Mouse (Mus musculus) brown adipose tissue, adult 24 weeks (tissue): Measurements from ENCODE around the gene Ano1. TPM values are rescaled to one million over a fixed set of nuclear protein-coding genes. Genes with fewer than 3 reads are reported as not detected.

ENCODE experiments used
- H3K27ac ChIP-seq: fragments of 200-500 bp; replicated peaks from 2 replicates; pipeline ENCODE4 v1.5.1; 2012; ENCODE audit warnings: low read depth, mild to moderate bottlenecking, low read length
- H3K4me1 ChIP-seq: fragments of 200-500 bp; 2 replicates; pipeline ENCODE4 v1.6.1; 2012; ENCODE audit warnings: low read length, mixed read lengths; ENCODE audit not compliant: control insufficient read depth, insufficient read depth, insufficient read length
- H3K4me3 ChIP-seq: fragments of 200-500 bp; 2 replicates; pipeline ENCODE4 v1.5.1; 2012; ENCODE audit warnings: low read depth, mild to moderate bottlenecking, low read length, moderate library complexity; ENCODE audit not compliant: insufficient read depth
- polyA plus RNA-seq: library from polyadenylated mRNA; stranded (reverse); fragments of >200 nt; gene quantifications from 2 replicates; pipeline ENCODE4 v1.2.4, GENCODE M21; 2012; ENCODE audit not compliant: missing spikeins, insufficient read depth, insufficient read length

Gene Ano1
- polyA plus RNA-seq, 1 experiment, result 18.2 TPM

DNA sequence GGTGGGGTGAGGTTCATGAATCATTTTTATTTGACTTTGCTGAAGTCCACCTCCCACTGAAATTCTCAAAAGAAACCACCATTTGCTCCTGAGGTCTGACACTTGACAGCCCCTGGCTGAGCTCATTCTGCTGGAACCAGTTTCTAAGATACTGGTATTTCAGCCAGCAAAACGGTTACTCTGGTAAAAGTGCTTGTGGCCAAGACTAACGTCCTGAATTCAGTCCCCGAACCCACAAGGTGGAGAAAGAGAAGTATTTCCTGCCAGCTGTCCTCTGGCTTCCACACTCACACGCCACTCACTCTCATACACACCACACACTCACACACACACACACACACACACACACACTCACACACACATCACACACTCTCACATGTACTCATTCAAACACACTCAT lies 26.0 kb upstream of the Ano1 start:
- H3K4me1 ChIP-seq, result no peaks in the 10 kb centered on the region
- no peak overlapping the region for H3K4me3 ChIP-seq
- no peak overlapping the region for H3K27ac ChIP-seq

DNA sequence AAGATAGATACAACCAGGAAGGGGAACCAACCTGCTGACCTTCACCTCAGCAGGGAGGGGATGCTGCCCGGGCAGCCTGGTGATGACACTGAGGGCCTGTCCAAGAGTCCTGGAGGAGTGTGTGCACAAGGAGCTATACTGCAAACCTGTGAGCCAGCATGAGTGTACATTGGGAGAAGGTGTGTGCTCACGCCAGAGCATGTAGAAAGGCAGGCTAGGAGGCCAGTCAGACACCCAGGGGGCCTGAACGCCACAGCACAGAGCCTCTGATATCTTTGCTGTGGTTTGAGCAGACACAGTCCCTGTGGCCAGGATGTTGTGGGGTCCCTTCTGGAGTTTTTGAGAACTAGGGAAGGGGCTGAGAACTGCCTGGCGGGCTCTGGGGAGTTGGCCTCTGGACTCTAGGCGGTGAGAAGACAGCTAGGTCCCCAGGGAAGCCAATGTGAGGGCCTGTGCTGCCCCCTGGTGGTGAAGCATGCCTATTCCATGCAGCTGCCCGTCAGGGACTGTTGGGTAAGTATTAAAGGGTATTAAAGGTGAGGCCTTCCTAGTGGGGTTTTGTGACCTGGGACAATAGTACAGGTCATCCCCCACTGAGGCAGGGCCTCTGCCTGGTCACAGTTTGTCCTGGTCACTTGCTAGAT lies 24.2 kb upstream of the Ano1 start:
- H3K27ac ChIP-seq, result no peak overlapping the region
- H3K4me3 ChIP-seq, result no peak overlapping the region
- no peaks in the 10 kb centered on the region for H3K4me1 ChIP-seq

DNA sequence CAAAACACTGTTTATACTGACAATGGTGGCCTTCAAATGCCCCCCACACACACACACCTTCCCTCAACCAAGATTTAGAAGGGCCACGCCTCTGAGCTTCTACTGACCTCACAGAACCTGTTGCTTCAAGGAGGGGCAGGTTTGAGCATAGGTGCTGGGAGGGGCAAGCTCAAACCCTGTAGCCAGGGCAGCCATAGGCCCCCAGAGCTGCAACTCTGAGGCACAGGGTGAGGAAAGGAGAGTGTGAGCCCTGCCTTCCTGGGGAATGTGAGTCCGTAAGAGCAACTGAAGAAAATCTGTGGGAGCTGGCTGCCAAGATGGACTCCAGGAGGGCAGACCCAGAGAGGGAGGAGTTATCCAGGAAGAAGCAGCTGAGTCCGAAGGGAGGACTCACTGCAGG lies 23.4 kb upstream of the Ano1 start:
- Histone ChIP-seq H3K4me1 (no peaks in the 10 kb centered on the region), H3K4me3 (no peak overlapping the region), H3K27ac (no peak overlapping the region)

GRCm38 (mm10) chr7:144774283-144774682 lies 22.5 kb upstream of the Ano1 start:
- Histone ChIP-seq H3K4me1 (no peaks in the 10 kb centered on the region), H3K27ac (no peak overlapping the region)

DNA sequence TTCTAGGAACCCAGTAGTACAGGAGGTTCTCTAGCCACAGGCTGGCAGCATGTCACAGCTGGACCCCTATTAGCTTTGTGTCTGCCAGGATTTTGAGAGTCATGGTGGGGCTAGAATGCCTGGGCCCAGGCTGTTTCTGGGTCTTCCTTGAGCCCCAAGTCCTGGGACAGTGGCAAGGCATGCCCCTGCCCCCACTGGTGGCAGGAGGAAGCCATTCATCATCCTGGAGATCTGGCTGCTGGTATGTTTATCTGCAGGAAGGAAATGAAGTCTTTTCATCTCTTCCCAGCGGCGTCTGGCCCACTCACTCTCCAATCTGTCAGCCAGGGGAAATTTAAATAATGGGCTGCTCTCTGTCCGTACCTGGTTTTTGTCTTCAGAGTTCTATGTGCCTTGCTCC lies 18.3 kb upstream of the Ano1 start:
- Histone ChIP-seq H3K4me1 (no peaks in the 10 kb centered on the region), H3K27ac (no peak overlapping the region), H3K4me3 (no peak overlapping the region)

More at GRCm38 (mm10) chr7:144774283-144774682, 22.5 kb upstream of the Ano1 start:
- no peak overlapping the region for H3K4me3 ChIP-seq

DNA sequence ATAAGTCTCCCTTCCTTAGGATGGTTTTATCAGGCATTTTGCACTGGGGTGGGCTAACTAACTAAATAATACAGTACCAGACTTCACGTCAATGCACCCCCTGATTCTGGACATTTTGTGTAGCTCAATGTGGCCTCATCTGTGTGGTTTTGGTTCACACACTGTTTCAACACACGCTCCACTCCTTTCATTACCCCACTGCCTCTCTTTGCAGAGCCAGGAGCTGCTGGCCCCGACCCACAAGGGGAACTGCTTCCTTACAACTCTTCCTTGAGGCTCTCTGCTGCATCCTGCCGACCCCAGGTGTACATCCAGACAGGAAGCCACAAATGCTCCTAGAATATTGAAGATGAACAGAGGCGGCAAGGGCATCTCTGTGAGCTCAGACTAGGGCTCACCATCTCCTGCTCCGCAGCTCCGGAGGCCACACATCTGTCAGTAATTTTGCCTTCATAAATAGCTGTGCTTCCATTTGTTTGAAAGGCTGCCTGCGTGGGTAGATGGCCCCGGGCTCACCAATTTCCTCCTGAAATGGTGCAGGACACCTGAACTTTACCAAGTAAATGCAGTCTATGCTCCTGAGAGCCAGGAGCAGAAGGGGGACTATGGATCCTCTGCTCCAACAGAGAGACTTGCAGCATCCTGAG lies 17.8 kb upstream of the Ano1 start:
- H3K4me1 ChIP-seq, result no peaks in the 10 kb centered on the region
- no peak overlapping the region for H3K27ac ChIP-seq

GRCm38 (mm10) chr7:144768845-144769244 lies 17.1 kb upstream of the Ano1 start:
- no peak overlapping the region for H3K27ac ChIP-seq
- H3K4me1 ChIP-seq, result no peaks in the 10 kb centered on the region
- H3K4me3 ChIP-seq, result no peak overlapping the region

More for the DNA sequence above, 17.8 kb upstream of the Ano1 start:
- H3K4me3 ChIP-seq, result no peak overlapping the region

- no peak overlapping the region for H3K4me3 ChIP-seq
- no peaks in the 10 kb centered on the region for H3K4me1 ChIP-seq
- H3K27ac ChIP-seq, result no peak overlapping the region
Measured at GRCm38 (mm10) chr7:144764537-144765282, 12.9 kb upstream of the Ano1 start.

DNA sequence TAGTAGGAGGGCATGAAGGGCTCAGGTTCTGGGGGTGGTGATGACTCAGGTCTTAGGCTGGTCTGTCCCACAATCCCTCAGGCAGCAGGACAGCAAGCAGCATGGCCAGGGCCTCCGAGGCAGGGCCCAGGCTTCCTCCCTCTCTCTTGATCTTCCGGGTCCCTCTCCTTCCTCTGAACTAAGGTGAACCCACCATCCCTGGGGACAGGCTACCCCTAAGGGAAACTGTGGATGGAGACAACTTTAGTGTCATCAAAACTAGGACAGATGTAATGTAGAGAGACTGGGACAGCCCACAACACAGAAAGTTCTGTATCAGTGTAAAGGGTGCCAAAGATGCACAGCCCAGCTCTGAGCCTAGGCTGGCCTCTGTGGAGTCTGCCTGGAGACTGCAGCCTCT lies 12.2 kb upstream of the Ano1 start:
- Histone ChIP-seq H3K4me3 (no peak overlapping the region), H3K27ac (peak overlapping the region; percentile 54), H3K4me1 (no peaks in the 10 kb centered on the region)

DNA sequence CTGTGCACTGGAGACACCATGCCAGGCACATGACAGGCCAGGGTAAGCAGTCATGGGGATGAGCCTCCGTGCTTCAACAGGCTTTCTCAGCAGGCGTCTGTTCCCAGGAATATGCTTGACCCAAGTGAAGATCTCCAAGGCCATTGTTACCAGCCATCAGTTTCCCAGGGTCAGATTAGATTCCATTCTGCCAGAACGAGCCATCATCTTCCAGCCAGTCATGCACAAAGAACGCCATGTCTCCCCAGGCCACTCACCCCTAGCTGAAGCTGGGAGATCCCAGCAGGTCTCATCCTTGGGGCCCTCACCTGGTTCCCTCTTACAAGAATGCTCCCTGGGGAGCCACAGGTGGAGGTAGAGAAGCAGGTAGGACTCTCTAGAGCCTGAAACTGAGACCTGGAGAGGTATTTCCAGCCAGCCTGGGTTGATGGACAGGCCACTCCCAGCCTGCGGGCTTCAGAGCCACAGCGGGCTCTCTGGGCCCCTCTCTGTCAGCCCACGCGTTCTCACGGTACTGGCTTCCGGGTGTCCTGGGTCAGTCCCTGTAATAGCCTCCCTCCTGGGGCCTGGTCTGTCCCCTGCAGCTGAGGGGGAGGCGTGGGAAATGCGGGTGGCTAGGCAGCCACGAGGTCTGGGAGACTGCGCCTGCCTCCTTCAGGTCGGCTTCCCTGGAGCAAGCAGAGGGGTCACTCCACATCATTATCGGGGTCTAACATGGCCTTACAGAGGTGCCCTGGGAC lies 10.9 kb upstream of the Ano1 start:
- H3K4me1 ChIP-seq, result no peaks in the 10 kb centered on the region
- peak overlapping the region; percentile 58 for H3K27ac ChIP-seq

DNA sequence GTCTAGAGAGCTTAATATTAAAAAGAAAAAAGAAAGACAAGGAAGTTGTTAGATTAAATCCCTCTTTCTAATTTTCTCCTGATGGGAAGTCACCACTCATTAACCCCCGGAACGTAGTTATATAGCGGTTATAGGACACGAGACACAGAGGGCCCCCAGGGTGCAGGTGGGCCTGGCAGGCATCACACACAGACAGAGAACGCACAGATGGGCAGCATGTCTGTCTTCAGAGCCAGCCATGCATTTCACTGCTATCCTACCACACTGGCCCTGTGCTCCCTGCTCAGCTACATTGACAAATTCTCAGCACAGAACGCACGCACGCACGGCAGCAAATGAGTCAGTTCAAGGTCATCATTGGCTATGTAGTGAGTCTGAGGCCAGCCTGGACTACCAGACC lies 8.5 kb upstream of the Ano1 start:
- H3K4me3 ChIP-seq, result no peak overlapping the region
- peaks cover 2% of the 10 kb centered on the region; the same call in 1 of the 2 replicates for H3K4me1 ChIP-seq
- H3K27ac ChIP-seq, result no peak overlapping the region

More for the DNA sequence above, 10.9 kb upstream of the Ano1 start:
- H3K4me3 ChIP-seq, result no peak overlapping the region

- H3K4me1 ChIP-seq, result peaks cover 4% of the 10 kb centered on the region
Measured at GRCm38 (mm10) chr7:144759455-144759854, 7.7 kb upstream of the Ano1 start.

DNA sequence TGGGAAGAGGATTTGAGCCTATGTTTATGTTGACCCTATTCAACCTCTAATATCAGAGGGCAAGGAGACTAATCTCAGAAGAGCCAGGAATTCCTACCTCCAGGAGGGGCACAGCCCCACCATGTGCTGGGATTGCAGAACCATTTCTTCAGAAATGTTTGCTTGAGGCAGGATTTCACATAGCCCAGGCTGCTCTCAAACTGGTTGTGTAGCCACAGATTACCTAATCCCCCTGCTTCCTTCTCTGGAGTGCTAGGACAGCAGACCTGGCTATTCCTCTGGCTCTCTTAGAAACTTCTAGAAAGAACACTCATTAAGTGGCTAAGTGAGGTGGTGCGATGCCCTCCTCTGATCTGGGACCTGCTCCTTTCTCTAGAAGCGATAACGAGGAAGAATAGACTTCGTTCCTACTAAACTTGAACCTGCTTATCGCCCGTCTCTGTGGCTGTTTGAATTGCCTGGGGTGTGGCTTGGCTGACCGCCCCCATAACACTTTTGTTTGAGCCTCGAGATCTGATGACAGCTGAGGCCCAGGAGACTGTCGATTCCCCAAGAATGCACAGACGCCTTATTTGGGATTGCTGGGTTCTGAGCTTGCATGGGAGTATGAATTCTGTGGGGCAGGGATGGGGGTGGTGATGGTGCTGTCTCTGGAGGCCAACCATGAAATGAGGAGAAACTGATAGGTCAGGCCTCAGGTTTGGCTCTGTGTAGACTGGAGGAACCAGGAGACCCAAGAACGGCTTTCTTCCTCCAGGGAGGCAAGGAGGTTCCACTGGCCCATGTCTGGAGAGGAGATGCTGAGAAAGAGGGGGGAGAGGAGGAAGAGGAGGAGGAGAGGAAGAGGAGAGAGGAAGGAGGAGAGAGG lies 4.0 kb upstream of the Ano1 start:
- H3K4me1 ChIP-seq, result peaks cover 4% of the 10 kb centered on the region
- no peak overlapping the region for H3K4me3 ChIP-seq
- 0 out of 2 replicates have a peak overlapping the region, but pooled peaks have one; percentile 18 for H3K27ac ChIP-seq

More at GRCm38 (mm10) chr7:144759455-144759854, 7.7 kb upstream of the Ano1 start:
- Histone ChIP-seq H3K27ac (no peak overlapping the region), H3K4me3 (no peak overlapping the region)

GRCm38 (mm10) chr7:144754722-144755121 lies 2.9 kb upstream of the Ano1 start:
- Histone ChIP-seq H3K4me3 (no peak overlapping the region), H3K27ac (no peak overlapping the region), H3K4me1 (peaks cover 4% of the 10 kb centered on the region)
